Mouse (Mus musculus): ENCODE measurements around the gene Tspan7. TPM values are rescaled to one million over a fixed set of nuclear protein-coding genes. Genes with fewer than 3 reads are reported as not detected.

The Tspan7 gene
- polyA plus RNA-seq, 1 experiment from 2014 or later: 74.4 TPM

DNA sequence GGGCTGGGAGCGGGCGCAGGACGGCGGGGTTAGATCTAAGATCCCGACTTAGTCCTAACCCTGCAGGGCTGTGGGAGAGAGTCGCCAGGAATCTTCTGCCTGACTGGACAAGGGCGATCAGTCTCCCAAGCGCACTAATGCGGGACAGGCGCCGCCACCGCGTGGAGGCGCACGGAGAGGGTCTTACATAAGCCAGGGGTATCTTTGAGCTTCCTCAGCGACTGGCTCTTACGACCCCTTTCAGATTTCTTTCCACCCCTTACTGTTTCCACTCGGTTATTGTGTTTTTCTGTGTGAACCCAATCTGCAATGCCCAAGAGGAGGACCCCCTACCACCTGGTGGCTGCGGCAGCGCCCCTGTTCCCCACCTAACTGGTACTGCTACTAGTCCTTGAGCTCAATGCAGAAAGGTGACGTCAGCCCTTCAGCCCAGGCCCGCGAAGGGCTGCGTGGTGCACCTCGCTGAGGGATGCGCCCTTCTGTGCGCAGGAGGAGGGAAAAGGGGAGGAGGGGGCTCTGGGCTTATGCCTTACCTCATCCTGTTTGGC is 780 bp downstream of the Tspan7 start:
- ATAC-seq (ENCODE audit: low FRiP score) (peak; percentile 85), DNase-seq (ENCODE audit: low spot score) (peak; percentile 65)
- Histone ChIP-seq H3K27me3 (ENCODE audit: control insufficient read depth, insufficient read depth, low read length) (no peaks in the 10 kb centered on the region), H3K9ac (ENCODE audit: low read depth, low read length) (peak overlapping the region; percentile 54), H3K27ac (ENCODE audit: low read depth, low read length) (no peak overlapping the region), H3K36me3 (ENCODE audit: control insufficient read depth, insufficient read depth, low read length) (no peaks in the 10 kb centered on the region), H3K4me2 (replicated peaks; ENCODE audit: low read depth, low read length) (peak overlapping the region; percentile 46), H3K4me1 (replicated peaks; ENCODE audit: control insufficient read depth, insufficient read depth, low read length) (no peaks in the 10 kb centered on the region), H3K9me3 (ENCODE audit: control insufficient read depth, low read length) (no peaks in the 10 kb centered on the region), H3K4me3 (ENCODE audit: low read depth, low read length) (peak overlapping the region; percentile 45)
- WGBS: 16% methylated on average over 22 of the region's 27 CpGs

DNA sequence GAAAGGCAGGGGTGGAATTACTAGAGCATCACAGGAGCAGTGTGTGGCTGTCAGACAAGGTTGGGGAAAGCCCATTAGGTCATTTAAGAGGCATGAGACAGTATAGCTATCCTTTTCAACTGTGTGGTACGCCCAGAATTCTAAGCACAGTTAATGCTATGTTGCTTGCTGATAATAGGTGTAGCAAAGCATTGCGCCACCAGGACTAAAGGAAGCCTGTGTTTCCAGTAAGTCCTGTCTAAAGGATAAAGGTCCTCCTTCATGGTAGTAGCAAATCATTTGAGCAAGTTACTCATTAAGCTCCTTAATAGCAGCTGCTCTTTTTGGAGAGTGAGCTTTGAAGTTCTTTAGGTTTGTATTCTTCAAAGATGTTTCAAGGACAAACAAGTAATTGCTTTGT is 13.6 kb downstream of the Tspan7 start:
- no peak overlapping the region for H3K9ac ChIP-seq (ENCODE audit: low read depth, low read length)
- no peak overlapping the region for H3K27ac ChIP-seq (ENCODE audit: low read depth, low read length)
- H3K27me3 ChIP-seq (ENCODE audit: control insufficient read depth, insufficient read depth, low read length): no peaks in the 10 kb centered on the region
- no peaks in the 10 kb centered on the region for H3K9me3 ChIP-seq (ENCODE audit: control insufficient read depth, low read length)
- 81% methylated on average over 2 of the region's 2 CpGs for WGBS
- H3K36me3 ChIP-seq (ENCODE audit: control insufficient read depth, insufficient read depth, low read length): no peaks in the 10 kb centered on the region
- H3K4me3 ChIP-seq (ENCODE audit: low read depth, low read length): no peak overlapping the region
- DNase-seq (ENCODE audit: low spot score) (no peak), ATAC-seq (ENCODE audit: low FRiP score) (no peak)
- no peaks in the 10 kb centered on the region for H3K4me1 ChIP-seq (replicated peaks; ENCODE audit: control insufficient read depth, insufficient read depth, low read length)
- no peak overlapping the region for H3K4me2 ChIP-seq (replicated peaks; ENCODE audit: low read depth, low read length)

DNA sequence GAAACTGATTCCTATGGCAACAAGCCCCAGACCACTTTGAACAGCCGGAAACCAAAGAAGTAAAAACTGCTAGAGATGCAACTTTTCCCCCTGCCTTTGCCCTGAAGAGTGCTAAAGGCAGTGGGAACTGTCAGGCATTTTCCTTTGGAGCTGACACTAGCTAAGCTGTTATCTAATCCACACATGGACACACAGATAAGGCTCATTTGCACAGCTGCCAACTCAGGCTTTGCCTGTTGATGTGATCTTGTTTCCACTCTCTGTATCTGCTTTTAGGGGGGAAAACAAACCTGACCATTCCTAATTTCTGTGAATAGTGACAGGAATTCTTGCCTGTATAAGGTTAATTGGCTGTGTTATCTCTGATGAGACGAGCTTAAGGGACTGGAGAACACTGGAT is 17.7 kb downstream of the Tspan7 start:
- DNase-seq (ENCODE audit: low spot score) (no peak), ATAC-seq (ENCODE audit: low FRiP score) (no peak)
- no peak overlapping the region for H3K4me2 ChIP-seq (replicated peaks; ENCODE audit: low read depth, low read length)
- no peak overlapping the region for H3K9ac ChIP-seq (ENCODE audit: low read depth, low read length)
- no peaks in the 10 kb centered on the region for H3K4me1 ChIP-seq (replicated peaks; ENCODE audit: control insufficient read depth, insufficient read depth, low read length)
- WGBS: 75% methylated on average over 2 of the region's 2 CpGs
- no peaks in the 10 kb centered on the region for H3K36me3 ChIP-seq (ENCODE audit: control insufficient read depth, insufficient read depth, low read length)
- no peak overlapping the region for H3K4me3 ChIP-seq (ENCODE audit: low read depth, low read length)
- no peaks in the 10 kb centered on the region for H3K27me3 ChIP-seq (ENCODE audit: control insufficient read depth, insufficient read depth, low read length)
- no peaks in the 10 kb centered on the region for H3K9me3 ChIP-seq (ENCODE audit: control insufficient read depth, low read length)
- no peak overlapping the region for H3K27ac ChIP-seq (ENCODE audit: low read depth, low read length)

DNA sequence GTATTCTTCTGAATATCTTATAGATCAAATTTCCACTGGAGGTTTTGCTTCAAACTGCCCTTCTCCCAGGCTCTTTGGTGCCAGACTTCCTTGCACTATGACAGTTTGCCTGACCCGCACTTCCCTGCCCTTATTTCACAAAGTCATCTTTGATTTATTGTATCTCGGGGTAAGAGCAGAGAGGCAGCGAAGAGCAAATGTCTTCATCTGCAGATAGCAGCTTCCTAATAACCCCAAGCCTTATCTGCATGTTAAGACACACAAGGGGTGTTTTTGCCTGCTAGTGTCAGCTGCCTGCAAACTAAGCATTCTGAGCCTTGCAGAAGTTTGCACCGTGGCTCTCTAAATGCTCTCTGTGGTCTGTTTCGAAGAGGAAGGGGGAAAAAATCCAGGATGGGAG is 29.5 kb downstream of the Tspan7 start:
- no peaks in the 10 kb centered on the region for H3K9me3 ChIP-seq (ENCODE audit: control insufficient read depth, low read length)

DNA sequence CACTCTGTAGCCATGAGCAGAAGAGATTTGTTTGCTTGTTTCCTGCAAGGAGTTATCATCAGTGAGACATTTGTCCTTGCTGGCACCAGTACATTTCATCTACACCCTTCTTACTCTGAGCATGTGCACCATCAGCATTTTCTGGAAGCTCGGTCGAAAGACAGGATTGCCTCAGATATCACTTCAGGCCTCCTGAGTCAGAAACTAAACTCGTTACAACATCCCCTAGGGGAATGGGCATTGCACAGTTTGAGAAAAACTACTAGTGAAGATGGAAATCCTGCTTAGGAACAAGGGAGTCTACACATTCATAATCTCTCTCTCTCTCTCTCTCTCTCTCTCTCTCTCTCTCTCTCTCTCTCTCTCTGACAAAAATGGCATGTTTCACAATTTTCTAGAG is 30.0 kb downstream of the Tspan7 start:
- no peak overlapping the region for H3K4me3 ChIP-seq (ENCODE audit: low read depth, low read length)
- H3K9me3 ChIP-seq (ENCODE audit: control insufficient read depth, low read length): no peaks in the 10 kb centered on the region
- DNase-seq (ENCODE audit: low spot score) (no peak), ATAC-seq (ENCODE audit: low FRiP score) (no peak)
- no peaks in the 10 kb centered on the region for H3K27me3 ChIP-seq (ENCODE audit: control insufficient read depth, insufficient read depth, low read length)
- 62% methylated on average over 3 of the region's 3 CpGs for WGBS
- no peak overlapping the region for H3K27ac ChIP-seq (ENCODE audit: low read depth, low read length)
- no peak overlapping the region for H3K4me2 ChIP-seq (replicated peaks; ENCODE audit: low read depth, low read length)
- no peaks in the 10 kb centered on the region for H3K4me1 ChIP-seq (replicated peaks; ENCODE audit: control insufficient read depth, insufficient read depth, low read length)
- H3K36me3 ChIP-seq (ENCODE audit: control insufficient read depth, insufficient read depth, low read length): no peaks in the 10 kb centered on the region
- no peak overlapping the region for H3K9ac ChIP-seq (ENCODE audit: low read depth, low read length)

More for the DNA sequence above, 29.5 kb downstream of the Tspan7 start:
- DNase-seq (ENCODE audit: low spot score) (no peak), ATAC-seq (ENCODE audit: low FRiP score) (no peak)
- H3K4me1 ChIP-seq (replicated peaks; ENCODE audit: control insufficient read depth, insufficient read depth, low read length): no peaks in the 10 kb centered on the region
- no peak overlapping the region for H3K4me2 ChIP-seq (replicated peaks; ENCODE audit: low read depth, low read length)
- WGBS: 66% methylated on average over 5 of the region's 5 CpGs
- no peak overlapping the region for H3K27ac ChIP-seq (ENCODE audit: low read depth, low read length)
- no peaks in the 10 kb centered on the region for H3K36me3 ChIP-seq (ENCODE audit: control insufficient read depth, insufficient read depth, low read length)
- no peak overlapping the region for H3K9ac ChIP-seq (ENCODE audit: low read depth, low read length)
- H3K4me3 ChIP-seq (ENCODE audit: low read depth, low read length): no peak overlapping the region
- H3K27me3 ChIP-seq (ENCODE audit: control insufficient read depth, insufficient read depth, low read length): no peaks in the 10 kb centered on the region

DNA sequence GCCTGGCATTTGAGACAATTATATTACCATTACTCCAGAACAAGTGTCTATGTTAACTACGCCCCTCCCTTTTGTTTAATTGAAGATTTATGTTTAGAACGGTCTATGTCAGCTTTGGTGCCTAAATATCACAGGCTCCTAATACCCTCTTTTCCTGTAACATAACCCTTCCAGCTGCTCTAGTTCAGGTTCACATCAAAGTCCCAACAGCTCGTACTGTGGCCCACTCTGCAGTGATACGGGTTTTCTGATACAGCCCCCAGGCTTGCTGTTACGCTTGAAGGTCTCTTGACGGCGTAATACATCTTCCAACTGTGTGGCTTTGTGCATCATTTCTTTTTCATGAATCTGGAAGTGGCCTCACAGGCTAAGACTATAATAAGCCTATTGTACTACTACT is 31.5 kb downstream of the Tspan7 start:
- Histone ChIP-seq H3K9ac (ENCODE audit: low read depth, low read length) (no peak overlapping the region), H3K27me3 (ENCODE audit: control insufficient read depth, insufficient read depth, low read length) (no peaks in the 10 kb centered on the region), H3K27ac (ENCODE audit: low read depth, low read length) (no peak overlapping the region), H3K4me2 (replicated peaks; ENCODE audit: low read depth, low read length) (no peak overlapping the region), H3K36me3 (ENCODE audit: control insufficient read depth, insufficient read depth, low read length) (no peaks in the 10 kb centered on the region), H3K9me3 (ENCODE audit: control insufficient read depth, low read length) (no peaks in the 10 kb centered on the region), H3K4me3 (ENCODE audit: low read depth, low read length) (no peak overlapping the region), H3K4me1 (replicated peaks; ENCODE audit: control insufficient read depth, insufficient read depth, low read length) (no peaks in the 10 kb centered on the region)
- DNase-seq (ENCODE audit: low spot score) (no peak), ATAC-seq (ENCODE audit: low FRiP score) (no peak)
- 64% methylated on average over 7 of the region's 7 CpGs for WGBS

DNA sequence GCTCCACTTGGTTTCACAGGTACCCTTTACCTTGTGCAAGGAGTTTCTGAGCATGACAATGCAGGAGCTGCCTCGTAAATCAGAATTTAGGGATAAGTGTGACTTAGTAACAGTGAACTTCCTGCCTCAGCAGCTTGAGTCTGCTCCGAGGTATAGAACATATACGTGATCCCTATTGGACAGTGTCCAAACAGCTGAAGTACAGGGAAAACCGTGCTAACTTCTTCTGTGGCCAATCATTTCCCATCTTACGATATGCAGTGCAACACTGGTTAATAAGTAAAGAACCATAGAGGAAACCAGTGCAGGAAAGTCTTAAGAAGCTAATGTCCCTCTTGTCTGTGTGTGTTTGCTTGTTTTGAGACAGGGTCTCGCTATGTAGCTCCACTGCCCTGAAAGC is 32.0 kb downstream of the Tspan7 start:
- no peak for ATAC-seq (ENCODE audit: low FRiP score)
- H3K27me3 ChIP-seq (ENCODE audit: control insufficient read depth, insufficient read depth, low read length): no peaks in the 10 kb centered on the region
- no peak overlapping the region for H3K27ac ChIP-seq (ENCODE audit: low read depth, low read length)
- H3K4me3 ChIP-seq (ENCODE audit: low read depth, low read length): no peak overlapping the region
- no peaks in the 10 kb centered on the region for H3K4me1 ChIP-seq (replicated peaks; ENCODE audit: control insufficient read depth, insufficient read depth, low read length)
- no peak overlapping the region for H3K9ac ChIP-seq (ENCODE audit: low read depth, low read length)
- no peaks in the 10 kb centered on the region for H3K9me3 ChIP-seq (ENCODE audit: control insufficient read depth, low read length)
- no peak overlapping the region for H3K4me2 ChIP-seq (replicated peaks; ENCODE audit: low read depth, low read length)
- WGBS: 85% methylated on average over 6 of the region's 6 CpGs
- no peak for DNase-seq (ENCODE audit: low spot score)
- no peaks in the 10 kb centered on the region for H3K36me3 ChIP-seq (ENCODE audit: control insufficient read depth, insufficient read depth, low read length)

DNA sequence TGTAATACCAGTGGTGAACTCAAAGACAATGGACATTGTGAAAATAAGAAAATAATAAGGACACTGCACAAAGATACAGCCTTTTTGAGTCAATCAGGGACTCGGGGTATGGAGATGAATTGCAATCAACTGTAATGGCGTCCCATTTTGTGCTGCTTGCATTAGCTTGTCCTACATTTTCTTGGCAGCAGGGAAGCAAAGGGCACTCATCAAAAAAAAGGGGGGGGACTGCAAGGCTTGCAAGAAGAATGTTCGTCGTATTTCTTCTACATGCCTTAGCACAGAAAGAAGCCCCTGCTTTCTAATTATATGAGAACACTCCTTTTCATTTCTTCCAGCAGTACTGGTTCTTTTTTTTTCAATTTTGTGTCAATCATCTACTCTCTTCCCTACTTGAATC is 32.8 kb downstream of the Tspan7 start:
- ATAC-seq (ENCODE audit: low FRiP score) (no peak), DNase-seq (ENCODE audit: low spot score) (no peak)
- Histone ChIP-seq H3K4me3 (ENCODE audit: low read depth, low read length) (no peak overlapping the region), H3K36me3 (ENCODE audit: control insufficient read depth, insufficient read depth, low read length) (no peaks in the 10 kb centered on the region), H3K4me1 (replicated peaks; ENCODE audit: control insufficient read depth, insufficient read depth, low read length) (no peaks in the 10 kb centered on the region), H3K27ac (ENCODE audit: low read depth, low read length) (no peak overlapping the region), H3K9me3 (ENCODE audit: control insufficient read depth, low read length) (no peaks in the 10 kb centered on the region), H3K27me3 (ENCODE audit: control insufficient read depth, insufficient read depth, low read length) (no peaks in the 10 kb centered on the region), H3K4me2 (replicated peaks; ENCODE audit: low read depth, low read length) (no peak overlapping the region), H3K9ac (ENCODE audit: low read depth, low read length) (no peak overlapping the region)
- WGBS: 46% methylated on average over 4 of the region's 4 CpGs

DNA sequence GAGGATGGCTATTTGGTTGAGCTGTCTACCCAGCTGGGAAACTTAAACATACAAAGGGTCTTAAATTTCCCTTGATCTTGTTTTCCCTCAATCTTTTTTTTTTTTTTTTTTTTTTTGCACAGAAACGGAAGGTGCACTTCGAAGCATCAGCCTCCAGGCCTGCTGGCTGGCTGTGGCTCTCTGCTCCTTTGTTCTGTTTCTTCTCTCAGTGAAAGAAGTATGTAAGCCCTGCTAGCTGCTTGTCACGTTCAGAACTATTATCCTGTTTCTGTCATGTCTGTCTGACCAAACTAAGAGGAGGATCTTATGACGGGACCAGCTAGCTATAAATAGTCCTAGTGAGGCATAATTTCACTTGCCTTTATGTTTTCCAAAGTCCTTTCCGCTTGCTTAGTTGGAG is 33.6 kb downstream of the Tspan7 start:
- Histone ChIP-seq H3K9me3 (ENCODE audit: control insufficient read depth, low read length) (no peaks in the 10 kb centered on the region), H3K4me1 (replicated peaks; ENCODE audit: control insufficient read depth, insufficient read depth, low read length) (no peaks in the 10 kb centered on the region), H3K36me3 (ENCODE audit: control insufficient read depth, insufficient read depth, low read length) (no peaks in the 10 kb centered on the region), H3K4me2 (replicated peaks; ENCODE audit: low read depth, low read length) (no peak overlapping the region), H3K27me3 (ENCODE audit: control insufficient read depth, insufficient read depth, low read length) (no peaks in the 10 kb centered on the region), H3K9ac (ENCODE audit: low read depth, low read length) (no peak overlapping the region), H3K4me3 (ENCODE audit: low read depth, low read length) (no peak overlapping the region), H3K27ac (ENCODE audit: low read depth, low read length) (no peak overlapping the region)
- 30% methylated on average over 5 of the region's 5 CpGs for WGBS
- DNase-seq (ENCODE audit: low spot score) (no peak), ATAC-seq (ENCODE audit: low FRiP score) (no peak)
